Mouse (Mus musculus): Measurements from ENCODE around the gene Zfp281. TPM values are rescaled to one million over a fixed set of nuclear protein-coding genes. Genes with fewer than 3 reads are reported as not detected.

Gene Zfp281
- polyA plus RNA-seq, 1 experiment, result 4.4 TPM

DNA sequence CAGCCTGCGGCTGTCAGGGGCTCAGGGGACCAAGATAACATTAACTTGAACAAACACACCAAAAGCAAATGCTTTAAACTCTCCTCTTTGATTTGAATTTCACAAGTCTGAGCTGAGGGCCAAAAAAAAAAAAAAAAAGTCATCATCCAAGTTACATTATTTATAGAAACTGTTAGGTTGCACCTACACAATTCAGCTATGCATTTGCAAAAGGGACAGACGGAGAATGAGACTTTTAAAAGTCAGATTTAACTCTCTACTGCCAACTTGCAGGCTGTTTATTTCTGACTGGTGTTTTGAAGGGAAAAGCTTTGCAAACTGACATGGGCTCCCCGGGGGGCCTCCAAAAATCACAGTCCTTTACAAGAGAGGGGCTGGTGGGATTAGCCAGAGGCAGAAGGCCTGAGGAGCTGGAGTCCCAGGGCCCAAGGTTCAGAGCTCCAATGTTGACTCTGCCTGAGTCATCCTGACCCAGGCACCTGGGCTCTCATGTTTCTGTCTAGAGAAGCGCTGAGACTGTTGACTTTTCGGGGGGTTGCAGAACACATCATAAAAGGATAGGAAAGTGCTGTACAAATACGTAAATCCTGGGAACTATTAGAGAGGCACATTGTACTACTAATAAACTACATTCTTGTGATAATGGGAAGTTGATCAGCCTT, 40.4 kb downstream of the Zfp281 start:
- Histone ChIP-seq H3K36me3 (ENCODE audit: control insufficient read depth, insufficient read depth) (no peaks in the 10 kb centered on the region), H3K79me3 (ENCODE audit: low read depth) (no peaks in the 10 kb centered on the region), H3K27me3 (ENCODE audit: control insufficient read depth, insufficient read depth, insufficient read length) (no peaks in the 10 kb centered on the region), H3ac (ENCODE audit: control insufficient read depth, insufficient read length, low read depth) (no peak overlapping the region), H3K79me2 (ENCODE audit: control insufficient read depth, insufficient read depth) (no peaks in the 10 kb centered on the region), H3K4me3 (ENCODE audit: insufficient read depth, poor library complexity, severe bottlenecking) (no peak overlapping the region)
- TF ChIP-seq CEBPB (IDR thresholded peaks at IDR 0.05; ENCODE audit: low read depth), result no peak
- TF ChIP-seq MYOG (IDR thresholded peaks at IDR 0.05; ENCODE audit: control insufficient read depth, extremely low read depth, insufficient read length), result no peak
- no peak for TF ChIP-seq MAX (IDR thresholded peaks at IDR 0.05)
- TF ChIP-seq MYOD1 (IDR thresholded peaks at IDR 0.05; ENCODE audit: control insufficient read depth, insufficient read length, low read depth), result no peak
- no peak for TF ChIP-seq CTCF (IDR thresholded peaks at IDR 0.05; ENCODE audit: control insufficient read depth, insufficient read depth, insufficient read length)
- no peak for TF ChIP-seq USF1 (IDR thresholded peaks at IDR 0.05; ENCODE audit: low read depth)
- TF ChIP-seq FOSL1 (IDR thresholded peaks at IDR 0.05; ENCODE audit: insufficient read depth, low read length, poor library complexity, severe bottlenecking), result no peak

DNA sequence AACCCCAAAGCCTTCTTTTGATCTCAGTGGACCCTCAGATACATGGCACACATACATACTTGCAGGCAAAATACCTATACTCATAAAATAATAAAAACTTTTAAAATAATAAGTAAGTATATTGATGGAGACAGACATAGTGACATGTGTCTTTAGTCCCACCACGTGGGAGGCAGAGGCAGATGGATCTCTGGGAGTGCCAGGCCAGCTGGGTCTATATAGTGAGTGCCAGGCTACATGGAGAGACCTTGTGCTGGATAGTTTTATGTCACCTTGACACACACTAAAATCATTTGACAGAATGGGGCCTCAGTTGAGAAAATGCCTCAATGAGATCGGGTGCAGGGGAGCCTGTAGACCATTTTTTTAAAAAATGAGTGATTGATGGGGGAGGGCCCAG, 41.8 kb downstream of the Zfp281 start:
- no peaks in the 10 kb centered on the region for H3K36me3 ChIP-seq (ENCODE audit: control insufficient read depth, insufficient read depth)
- no peak for TF ChIP-seq MYOD1 (IDR thresholded peaks at IDR 0.05; ENCODE audit: control insufficient read depth, insufficient read length, low read depth)
- no peak for TF ChIP-seq FOSL1 (IDR thresholded peaks at IDR 0.05; ENCODE audit: insufficient read depth, low read length, poor library complexity, severe bottlenecking)
- no peak for TF ChIP-seq USF1 (IDR thresholded peaks at IDR 0.05; ENCODE audit: low read depth)
- TF ChIP-seq MYOG (IDR thresholded peaks at IDR 0.05; ENCODE audit: control insufficient read depth, extremely low read depth, insufficient read length), result no peak
- no peak for TF ChIP-seq MAX (IDR thresholded peaks at IDR 0.05)
- TF ChIP-seq CEBPB (IDR thresholded peaks at IDR 0.05; ENCODE audit: low read depth), result no peak
- no peak for TF ChIP-seq CTCF (IDR thresholded peaks at IDR 0.05; ENCODE audit: control insufficient read depth, insufficient read depth, insufficient read length)
- H3K4me3 ChIP-seq (ENCODE audit: insufficient read depth, poor library complexity, severe bottlenecking), result no peak overlapping the region
- no peaks in the 10 kb centered on the region for H3K79me2 ChIP-seq (ENCODE audit: control insufficient read depth, insufficient read depth)
- H3K27me3 ChIP-seq (ENCODE audit: control insufficient read depth, insufficient read depth, insufficient read length), result no peaks in the 10 kb centered on the region
- H3K79me3 ChIP-seq (ENCODE audit: low read depth), result no peaks in the 10 kb centered on the region
- no peak overlapping the region for H3ac ChIP-seq (ENCODE audit: control insufficient read depth, insufficient read length, low read depth)

DNA sequence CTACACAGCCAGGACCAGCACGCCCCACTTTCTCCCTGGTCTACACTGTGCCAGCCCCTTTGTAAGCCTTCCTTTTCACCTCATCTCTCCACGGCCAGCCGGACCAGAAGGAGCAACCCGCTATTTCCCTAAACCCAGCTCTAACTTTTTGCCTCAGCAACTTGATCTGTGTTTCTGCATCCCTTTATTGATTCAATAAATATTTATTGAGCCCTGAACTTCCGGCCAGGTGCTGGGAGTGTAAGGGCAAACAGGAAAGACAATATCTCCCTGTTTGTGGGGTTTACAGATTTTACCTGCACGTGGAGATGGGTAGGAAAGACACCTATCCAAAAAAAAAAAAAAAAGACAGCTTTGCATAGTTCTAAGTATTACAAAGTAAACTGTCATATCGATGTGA, 45.2 kb downstream of the Zfp281 start:
- no peaks in the 10 kb centered on the region for H3K79me2 ChIP-seq (ENCODE audit: control insufficient read depth, insufficient read depth)
- TF ChIP-seq CEBPB (IDR thresholded peaks at IDR 0.05; ENCODE audit: low read depth) (no peak), MYOD1 (IDR thresholded peaks at IDR 0.05; ENCODE audit: control insufficient read depth, insufficient read length, low read depth) (no peak), USF1 (IDR thresholded peaks at IDR 0.05; ENCODE audit: low read depth) (no peak), MYOG (IDR thresholded peaks at IDR 0.05; ENCODE audit: control insufficient read depth, extremely low read depth, insufficient read length) (no peak), CTCF (IDR thresholded peaks at IDR 0.05; ENCODE audit: control insufficient read depth, insufficient read depth, insufficient read length) (no peak), FOSL1 (IDR thresholded peaks at IDR 0.05; ENCODE audit: insufficient read depth, low read length, poor library complexity, severe bottlenecking) (no peak), MAX (IDR thresholded peaks at IDR 0.05) (no peak)

DNA sequence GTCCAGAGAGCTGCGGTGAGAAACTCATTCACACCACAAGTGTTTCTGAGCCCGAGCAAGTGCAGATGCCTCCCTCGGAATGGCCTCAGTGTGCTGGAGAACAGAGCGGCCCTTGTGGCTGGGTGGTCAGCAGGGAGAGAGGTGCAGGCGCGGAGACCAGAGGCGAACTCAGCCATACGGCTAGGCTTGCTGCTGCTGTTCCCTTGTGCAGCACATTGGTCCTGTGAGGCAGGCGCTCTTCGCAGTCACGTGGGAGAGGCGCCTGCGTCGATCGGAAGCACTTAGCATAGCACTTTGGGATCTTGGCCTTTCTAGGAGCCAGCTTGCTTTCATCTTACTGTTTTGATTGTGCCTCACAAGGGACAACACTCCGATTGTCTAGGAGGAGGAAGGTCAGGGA, 45.7 kb downstream of the Zfp281 start:
- Histone ChIP-seq H3K79me3 (ENCODE audit: low read depth) (no peaks in the 10 kb centered on the region), H3K79me2 (ENCODE audit: control insufficient read depth, insufficient read depth) (no peaks in the 10 kb centered on the region), H3K36me3 (ENCODE audit: control insufficient read depth, insufficient read depth) (no peaks in the 10 kb centered on the region), H3K4me3 (ENCODE audit: insufficient read depth, poor library complexity, severe bottlenecking) (no peak overlapping the region), H3K27me3 (ENCODE audit: control insufficient read depth, insufficient read depth, insufficient read length) (no peaks in the 10 kb centered on the region), H3ac (ENCODE audit: control insufficient read depth, insufficient read length, low read depth) (no peak overlapping the region)
- TF ChIP-seq MAX (IDR thresholded peaks at IDR 0.05) (no peak), USF1 (IDR thresholded peaks at IDR 0.05; ENCODE audit: low read depth) (no peak), MYOG (IDR thresholded peaks at IDR 0.05; ENCODE audit: control insufficient read depth, extremely low read depth, insufficient read length) (no peak)

More for the DNA sequence above, 45.2 kb downstream of the Zfp281 start:
- H3K4me3 ChIP-seq (ENCODE audit: insufficient read depth, poor library complexity, severe bottlenecking), result no peak overlapping the region
- no peaks in the 10 kb centered on the region for H3K27me3 ChIP-seq (ENCODE audit: control insufficient read depth, insufficient read depth, insufficient read length)
- H3K36me3 ChIP-seq (ENCODE audit: control insufficient read depth, insufficient read depth), result no peaks in the 10 kb centered on the region
- no peaks in the 10 kb centered on the region for H3K79me3 ChIP-seq (ENCODE audit: low read depth)
- no peak overlapping the region for H3ac ChIP-seq (ENCODE audit: control insufficient read depth, insufficient read length, low read depth)

DNA sequence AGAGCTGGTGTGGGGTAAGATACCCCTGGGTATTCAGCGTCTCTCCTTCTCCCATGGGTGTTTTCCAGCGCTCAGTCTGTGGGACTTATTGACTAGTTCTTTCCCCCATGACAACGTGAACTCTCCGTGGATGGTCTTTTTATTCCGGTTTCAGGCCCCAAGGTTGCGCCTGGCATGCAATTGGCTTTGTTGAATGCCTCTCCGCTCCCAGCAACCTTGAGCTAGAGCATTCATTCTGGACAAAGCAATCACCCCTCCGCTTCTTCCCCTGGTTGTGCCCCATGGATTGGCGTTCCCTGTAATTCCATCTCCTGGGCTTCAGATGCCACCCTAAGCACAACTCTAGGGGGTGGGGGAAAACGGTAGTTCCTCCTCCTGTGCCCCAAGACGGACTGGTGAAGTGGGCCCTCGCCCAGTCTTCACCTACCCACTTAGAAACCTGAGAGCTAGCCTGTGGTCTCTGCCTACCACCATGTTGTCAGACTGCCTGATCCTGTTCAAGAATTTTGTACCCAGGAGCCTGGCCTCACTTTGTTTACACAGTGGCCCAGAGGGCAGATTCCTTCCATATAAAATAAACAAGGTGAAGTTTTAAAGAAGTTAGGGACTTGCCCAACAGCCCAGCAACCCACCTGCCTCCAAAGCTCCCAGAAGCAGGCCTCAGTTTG, 47.2 kb downstream of the Zfp281 start:
- no peak overlapping the region for H3ac ChIP-seq (ENCODE audit: control insufficient read depth, insufficient read length, low read depth)
- no peaks in the 10 kb centered on the region for H3K79me3 ChIP-seq (ENCODE audit: low read depth)
- TF ChIP-seq MYOD1 (IDR thresholded peaks at IDR 0.05; ENCODE audit: control insufficient read depth, insufficient read length, low read depth) (no peak), CTCF (IDR thresholded peaks at IDR 0.05; ENCODE audit: control insufficient read depth, insufficient read depth, insufficient read length) (no peak), FOSL1 (IDR thresholded peaks at IDR 0.05; ENCODE audit: insufficient read depth, low read length, poor library complexity, severe bottlenecking) (no peak), CEBPB (IDR thresholded peaks at IDR 0.05; ENCODE audit: low read depth) (no peak), USF1 (IDR thresholded peaks at IDR 0.05; ENCODE audit: low read depth) (no peak), MAX (IDR thresholded peaks at IDR 0.05) (no peak)
- H3K27me3 ChIP-seq (ENCODE audit: control insufficient read depth, insufficient read depth, insufficient read length), result no peaks in the 10 kb centered on the region
- H3K4me3 ChIP-seq (ENCODE audit: insufficient read depth, poor library complexity, severe bottlenecking), result no peak overlapping the region
- no peaks in the 10 kb centered on the region for H3K79me2 ChIP-seq (ENCODE audit: control insufficient read depth, insufficient read depth)
- no peaks in the 10 kb centered on the region for H3K36me3 ChIP-seq (ENCODE audit: control insufficient read depth, insufficient read depth)

Data from C2C12 (cell line).